Mouse (Mus musculus): ENCODE data around the gene Adgrf5. TPM values are rescaled to one million over a fixed set of nuclear protein-coding genes. Genes with fewer than 3 reads are reported as not detected.

The Adgrf5 gene
- polyA plus RNA-seq (2015; fragmentation: Illumina TruSeq; extraction: RNeasy Lipid Tissue Mini Kit (QIAGEN cat#74804); ENCODE audit: insufficient read depth, low replicate concordance) = 36.3 TPM

DNA sequence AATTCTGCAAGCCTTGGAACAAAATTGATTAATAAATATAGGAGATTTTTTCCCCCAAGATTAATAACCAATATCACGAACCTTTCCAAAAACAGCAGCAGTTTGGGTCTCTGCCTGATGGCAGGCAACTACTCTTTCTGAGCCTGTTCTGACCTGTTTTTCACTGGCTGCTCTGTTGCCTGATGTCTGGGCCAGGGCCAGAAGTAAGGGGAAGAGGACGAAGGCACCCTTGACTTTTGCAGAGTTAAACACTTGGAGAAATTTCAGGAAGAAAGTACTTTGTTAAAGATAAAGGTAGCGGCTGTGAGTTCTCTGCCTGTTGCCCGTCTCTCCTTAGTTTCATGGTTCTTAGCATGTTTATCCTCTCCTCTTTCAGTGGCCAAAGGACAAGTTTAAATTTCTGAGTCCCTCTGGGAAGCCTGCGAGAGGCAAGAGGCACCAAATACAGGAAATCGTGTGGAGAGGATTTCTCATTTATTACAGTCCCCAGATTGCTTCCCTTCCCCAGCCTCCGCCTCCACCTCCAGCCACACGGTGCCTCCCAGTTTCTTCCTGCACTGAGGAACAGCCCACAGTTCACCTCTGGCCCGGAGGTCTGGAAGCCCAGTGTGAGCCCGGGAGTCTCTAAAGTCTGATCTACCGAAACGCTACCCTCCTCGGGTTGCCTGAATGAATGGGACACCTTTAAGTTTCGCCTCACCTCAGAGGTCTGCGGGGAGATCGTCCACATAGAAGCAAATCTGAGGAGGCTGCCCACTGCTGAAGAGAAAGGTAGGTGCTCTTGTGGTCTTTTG is at the start of gene Adgrf5:
Gene Adgrf5, plus strand, starts transcription at position 626 of the 794 bp plus-strand sequence.

DNA sequence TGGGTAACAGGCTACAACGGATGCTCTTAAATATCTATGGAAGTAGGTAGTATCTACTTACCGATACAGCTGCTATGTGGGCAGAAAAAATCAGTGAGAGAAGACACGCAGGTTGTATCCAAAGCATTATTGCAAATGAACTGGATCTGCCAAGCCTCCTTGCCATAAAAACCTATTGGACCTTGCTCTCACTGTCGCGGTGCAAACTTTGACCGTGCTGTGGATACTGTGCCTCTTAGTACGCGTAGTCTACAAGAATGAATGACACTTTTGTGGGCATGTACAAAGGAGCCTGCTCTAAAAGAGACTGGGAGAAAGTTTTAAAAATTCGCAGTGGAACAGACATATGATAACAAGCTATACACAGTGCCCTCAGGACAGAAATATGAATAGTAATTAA is 142.3 kb downstream of the Adgrf5 start, which contains the start of gene Mep1a:
Gene Mep1a, minus strand, starts transcription at position 221 of the 400 bp plus-strand sequence.

Other genes starting within 250 kb of the Adgrf5 start
- not detected for gene Adgrf1, start 90.1 kb upstream of the Adgrf5 start, polyA plus RNA-seq (2015; fragmentation: Illumina TruSeq; extraction: RNeasy Lipid Tissue Mini Kit (QIAGEN cat#74804); ENCODE audit: insufficient read depth, low replicate concordance)
- not detected for gene Mep1a, start 142.4 kb downstream of the Adgrf5 start, polyA plus RNA-seq (2015; fragmentation: Illumina TruSeq; extraction: RNeasy Lipid Tissue Mini Kit (QIAGEN cat#74804); ENCODE audit: insufficient read depth, low replicate concordance)
- gene Ankrd66, start 183.2 kb downstream of the Adgrf5 start, polyA plus RNA-seq (2015; fragmentation: Illumina TruSeq; extraction: RNeasy Lipid Tissue Mini Kit (QIAGEN cat#74804); ENCODE audit: insufficient read depth, low replicate concordance) = 0.86 TPM
- 100 TPM for gene Pla2g7, start 207.6 kb downstream of the Adgrf5 start, polyA plus RNA-seq (2015; fragmentation: Illumina TruSeq; extraction: RNeasy Lipid Tissue Mini Kit (QIAGEN cat#74804); ENCODE audit: insufficient read depth, low replicate concordance)